Mouse (Mus musculus): ENCODE measurements around the gene Rps24. TPM values are rescaled to one million over a fixed set of nuclear protein-coding genes. Genes with fewer than 3 reads are reported as not detected.

The Rps24 gene
- polyA plus RNA-seq, 1 experiment, result 261 TPM

DNA sequence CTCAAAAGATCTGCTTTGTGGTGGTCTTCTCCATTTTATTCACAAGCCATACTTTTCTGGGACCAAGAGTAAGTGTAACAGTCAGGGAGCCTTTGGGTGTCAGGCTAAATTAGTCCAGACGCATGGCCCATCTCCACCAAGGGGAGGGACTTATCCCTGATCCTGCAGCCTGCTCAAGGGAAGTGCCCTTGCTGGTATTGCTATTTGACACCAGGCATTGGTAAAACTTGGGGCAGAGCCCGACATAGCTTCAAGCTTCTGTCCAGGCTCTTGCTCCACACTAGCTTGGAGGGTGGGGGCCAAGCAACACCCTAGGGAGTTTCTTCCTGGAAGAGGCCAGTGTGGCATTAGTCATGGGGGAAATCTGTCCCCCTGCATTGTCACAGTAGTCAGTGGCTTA, 23.8 kb downstream of the Rps24 start:
- H3K27ac ChIP-seq (ENCODE audit: insufficient read depth, low read depth, low read length), result no peak overlapping the region
- no peaks in the 10 kb centered on the region for H3K36me3 ChIP-seq (ENCODE audit: control insufficient read depth, insufficient read depth, low read length)
- TF ChIP-seq POLR2A (IDR thresholded peaks at IDR 0.05; ENCODE audit: low read depth, low read length), result no peak
- no peak for TF ChIP-seq CTCF (IDR thresholded peaks at IDR 0.05; ENCODE audit: extremely low read depth, insufficient read length, insufficient replicate concordance, low read depth, low read length)
- H3K27me3 ChIP-seq (ENCODE audit: control insufficient read depth, insufficient read depth, low read length), result no peaks in the 10 kb centered on the region; the same call in 1 of the 2 replicates
- H3K4me3 ChIP-seq (ENCODE audit: low read depth, low read length), result no peak overlapping the region
- no peaks in the 10 kb centered on the region for H3K4me1 ChIP-seq (ENCODE audit: control insufficient read depth, insufficient read depth, insufficient read length, low read length)
- 92% methylated on average over 2 of the region's 2 CpGs for WGBS

GRCm38 (mm10) chr14:24512527-24513161, 25.7 kb downstream of the Rps24 start:
- H3K36me3 ChIP-seq (ENCODE audit: control insufficient read depth, insufficient read depth, low read length), result no peaks in the 10 kb centered on the region
- WGBS, result 82% methylated on average over 6 of the region's 6 CpGs
- no peaks in the 10 kb centered on the region; the same call in 1 of the 2 replicates for H3K27me3 ChIP-seq (ENCODE audit: control insufficient read depth, insufficient read depth, low read length)
- TF ChIP-seq CTCF (IDR thresholded peaks at IDR 0.05; ENCODE audit: extremely low read depth, insufficient read length, insufficient replicate concordance, low read depth, low read length) (no peak), POLR2A (IDR thresholded peaks at IDR 0.05; ENCODE audit: low read depth, low read length) (no peak)
- no peak overlapping the region for H3K4me3 ChIP-seq (ENCODE audit: low read depth, low read length)
- no peak overlapping the region for H3K27ac ChIP-seq (ENCODE audit: insufficient read depth, low read depth, low read length)
- H3K4me1 ChIP-seq (ENCODE audit: control insufficient read depth, insufficient read depth, insufficient read length, low read length), result no peaks in the 10 kb centered on the region

DNA sequence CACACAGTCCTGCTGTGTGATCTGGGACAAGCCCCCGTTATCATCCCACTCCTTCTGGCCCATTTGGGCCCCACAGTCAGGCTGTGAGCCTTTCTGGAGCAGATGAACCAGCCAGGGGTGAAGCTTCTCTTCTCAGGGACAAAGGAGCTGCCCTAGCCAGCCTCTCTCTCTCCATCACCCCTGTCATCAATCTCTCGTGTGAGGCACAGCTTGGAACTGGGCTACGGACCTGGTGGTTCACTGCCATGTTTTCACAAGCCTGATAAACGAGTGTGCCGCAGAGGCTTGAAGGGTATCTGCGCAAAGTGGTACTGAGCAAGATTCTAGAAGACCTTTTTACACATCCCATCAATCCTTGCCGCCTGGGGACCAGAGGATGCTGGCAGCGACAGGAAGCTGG, 34.7 kb downstream of the Rps24 start:
- no peaks in the 10 kb centered on the region for H3K27me3 ChIP-seq (ENCODE audit: control insufficient read depth, insufficient read depth, low read length)
- no peak overlapping the region for H3K4me3 ChIP-seq (ENCODE audit: low read depth, low read length)
- H3K36me3 ChIP-seq (ENCODE audit: control insufficient read depth, insufficient read depth, low read length), result no peaks in the 10 kb centered on the region
- WGBS, result 61% methylated on average over 8 of the region's 8 CpGs
- H3K27ac ChIP-seq (ENCODE audit: insufficient read depth, low read depth, low read length), result no peak overlapping the region
- TF ChIP-seq POLR2A (IDR thresholded peaks at IDR 0.05; ENCODE audit: low read depth, low read length) (no peak), CTCF (IDR thresholded peaks at IDR 0.05; ENCODE audit: extremely low read depth, insufficient read length, insufficient replicate concordance, low read depth, low read length) (no peak)
- H3K4me1 ChIP-seq (ENCODE audit: control insufficient read depth, insufficient read depth, insufficient read length, low read length), result no peaks in the 10 kb centered on the region

- H3K27ac ChIP-seq (ENCODE audit: insufficient read depth, low read depth, low read length), result no peak overlapping the region
- H3K4me1 ChIP-seq (ENCODE audit: control insufficient read depth, insufficient read depth, insufficient read length, low read length), result no peaks in the 10 kb centered on the region
- no peaks in the 10 kb centered on the region for H3K27me3 ChIP-seq (ENCODE audit: control insufficient read depth, insufficient read depth, low read length)
- H3K36me3 ChIP-seq (ENCODE audit: control insufficient read depth, insufficient read depth, low read length), result no peaks in the 10 kb centered on the region
- no peak overlapping the region for H3K4me3 ChIP-seq (ENCODE audit: low read depth, low read length)
- 30% methylated on average over 3 of the region's 3 CpGs for WGBS
- no peak for TF ChIP-seq POLR2A (IDR thresholded peaks at IDR 0.05; ENCODE audit: low read depth, low read length)
- TF ChIP-seq CTCF (IDR thresholded peaks at IDR 0.05; ENCODE audit: extremely low read depth, insufficient read length, insufficient replicate concordance, low read depth, low read length), result no peak
Observed at GRCm38 (mm10) chr14:24525137-24525536, 38.2 kb downstream of the Rps24 start.

DNA sequence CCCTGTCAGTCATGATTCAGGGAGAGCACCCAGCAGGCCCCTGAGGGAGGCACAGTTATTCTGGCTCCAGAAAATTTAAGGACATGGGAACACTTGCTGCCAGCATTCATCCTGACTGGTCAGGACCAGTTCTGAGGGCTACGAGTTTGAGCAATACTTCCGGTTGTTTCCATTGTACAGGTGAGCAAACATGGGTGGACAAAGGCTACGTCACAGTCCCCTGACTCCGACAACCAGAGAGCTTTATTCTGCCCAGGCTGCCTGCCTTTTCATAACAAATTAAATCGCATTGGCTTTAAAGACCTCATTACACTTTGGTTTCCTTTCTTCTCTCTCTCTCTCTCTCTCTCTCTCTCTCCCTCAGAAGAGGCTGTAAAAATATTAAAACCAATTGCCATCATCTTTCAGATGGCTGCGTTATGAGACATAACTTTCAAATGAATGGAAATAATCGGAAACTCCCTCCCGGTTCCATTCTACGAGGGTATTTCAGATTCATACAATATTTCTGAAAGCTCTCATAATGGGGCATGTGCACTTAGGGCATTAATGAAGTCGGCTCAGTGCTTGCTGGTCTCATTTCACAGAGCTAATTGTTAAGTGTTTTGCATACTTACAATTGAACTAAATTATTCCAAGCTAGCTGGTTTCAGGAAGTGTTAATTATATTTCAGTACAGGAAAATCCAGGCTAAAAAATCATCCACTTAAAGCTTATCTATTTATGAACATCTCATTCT, 38.9 kb downstream of the Rps24 start:
- no peak for TF ChIP-seq POLR2A (IDR thresholded peaks at IDR 0.05; ENCODE audit: low read depth, low read length)
- TF ChIP-seq CTCF (IDR thresholded peaks at IDR 0.05; ENCODE audit: extremely low read depth, insufficient read length, insufficient replicate concordance, low read depth, low read length), result no peak
- WGBS, result 67% methylated on average over 10 of the region's 10 CpGs
- Histone ChIP-seq H3K4me1 (ENCODE audit: control insufficient read depth, insufficient read depth, insufficient read length, low read length) (no peaks in the 10 kb centered on the region; the same call in 1 of the 2 replicates), H3K4me3 (ENCODE audit: low read depth, low read length) (no peak overlapping the region), H3K27ac (ENCODE audit: insufficient read depth, low read depth, low read length) (no peak overlapping the region), H3K36me3 (ENCODE audit: control insufficient read depth, insufficient read depth, low read length) (no peaks in the 10 kb centered on the region), H3K27me3 (ENCODE audit: control insufficient read depth, insufficient read depth, low read length) (no peaks in the 10 kb centered on the region)

GRCm38 (mm10) chr14:24526440-24526839, 39.5 kb downstream of the Rps24 start:
- Histone ChIP-seq H3K4me1 (ENCODE audit: control insufficient read depth, insufficient read depth, insufficient read length, low read length) (no peaks in the 10 kb centered on the region; the same call in 1 of the 2 replicates), H3K4me3 (ENCODE audit: low read depth, low read length) (no peak overlapping the region), H3K27me3 (ENCODE audit: control insufficient read depth, insufficient read depth, low read length) (no peaks in the 10 kb centered on the region), H3K36me3 (ENCODE audit: control insufficient read depth, insufficient read depth, low read length) (no peaks in the 10 kb centered on the region), H3K27ac (ENCODE audit: insufficient read depth, low read depth, low read length) (no peak overlapping the region)
- WGBS, result 85% methylated on average over 10 of the region's 10 CpGs
- TF ChIP-seq POLR2A (IDR thresholded peaks at IDR 0.05; ENCODE audit: low read depth, low read length), result no peak
- TF ChIP-seq CTCF (IDR thresholded peaks at IDR 0.05; ENCODE audit: extremely low read depth, insufficient read length, insufficient replicate concordance, low read depth, low read length), result no peak

- Histone ChIP-seq H3K27me3 (ENCODE audit: control insufficient read depth, insufficient read depth, low read length) (no peaks in the 10 kb centered on the region), H3K36me3 (ENCODE audit: control insufficient read depth, insufficient read depth, low read length) (no peaks in the 10 kb centered on the region), H3K27ac (ENCODE audit: insufficient read depth, low read depth, low read length) (no peak overlapping the region), H3K4me1 (ENCODE audit: control insufficient read depth, insufficient read depth, insufficient read length, low read length) (no peaks in the 10 kb centered on the region; the same call in 1 of the 2 replicates), H3K4me3 (ENCODE audit: low read depth, low read length) (no peak overlapping the region)
- TF ChIP-seq CTCF (IDR thresholded peaks at IDR 0.05; ENCODE audit: extremely low read depth, insufficient read length, insufficient replicate concordance, low read depth, low read length) (no peak), POLR2A (IDR thresholded peaks at IDR 0.05; ENCODE audit: low read depth, low read length) (no peak)
- 5% methylated on average over 6 of the region's 6 CpGs for WGBS
Observed at GRCm38 (mm10) chr14:24530228-24530627, 43.3 kb downstream of the Rps24 start.

Data from small intestine, adult 2 months (tissue).